10 mouse cellular contexts compared by ENCODE assay signal in genomic region chr8:11981458-11981857, GRCm38 (mm10).
DNase-seq lines count a peak whose midpoint lies in the region; ATAC-seq and TF ChIP-seq lines count a peak whose summit lies in the region.
"Had no signal": no experiment of that assay in that cellular context is flagged by ENCODE, and none has a peak within 500 bp of the region (broad histone marks: within the 10 kb centered on the region; RNA-seq: fewer than 3 reads in every experiment).

No protein-coding gene starts in this region.

- peak; percentile 68 for TF ChIP-seq CTCF in liver, embryonic 14.5 days (IDR thresholded peaks at IDR 0.05; ENCODE audit: low read depth)

- TF ChIP-seq EP300 in liver, embryonic 14.5 days (IDR thresholded peaks at IDR 0.05; ENCODE audit: low read depth): no peak

- in situ Hi-C loops in ES-E14 (cut with MboI; ENCODE audit: low sequenced_read_pairs in 2 of 2, unreplicated experiment in 2 of 2): loop anchor here (25.0 kb wide), 2 partner anchors 381 to 581 kb away; partner anchors contain the start of gene Spaca7 (in 1 of the 2)

- no peak overlapping the region for H3K27ac ChIP-seq in ES-E14 (ENCODE audit: insufficient read depth, low read depth, low read length, poor library complexity, severe bottlenecking)
- no peak overlapping the region for H3K27ac ChIP-seq in liver, embryonic 14.5 days

- H3K9ac ChIP-seq in ES-E14 (ENCODE audit: insufficient read depth, low read depth, low read length, poor library complexity, severe bottlenecking): no peak overlapping the region
- no peak overlapping the region for H3K9ac ChIP-seq in liver, embryonic 14.5 days (replicated peaks)

- H3K9me3 ChIP-seq in ES-E14 (ENCODE audit: control insufficient read depth, insufficient read depth, low read depth, low read length): no peaks in the 10 kb centered on the region
- no peaks in the 10 kb centered on the region for H3K9me3 ChIP-seq in liver, embryonic 14.5 days (ENCODE audit: control insufficient read depth, low read length)
- H3K9me3 ChIP-seq: megakaryocyte, embryonic 14.5 days had no signal

- H3K27me3 ChIP-seq in liver, embryonic 14.5 days (ENCODE audit: control insufficient read depth, insufficient read depth, low read length): no peaks in the 10 kb centered on the region

- no peak for ATAC-seq in liver, embryonic 14.5 days (ENCODE audit: insufficient read depth)

- H3K4me1 ChIP-seq in ES-E14 (ENCODE audit: control insufficient read depth in 2 of 2, insufficient read depth in 2 of 2, low read length in 2 of 2, poor library complexity in 1 of 2): no peaks in the 10 kb centered on the region
- no peaks in the 10 kb centered on the region for H3K4me1 ChIP-seq in liver, embryonic 14.5 days (replicated peaks; ENCODE audit: control insufficient read depth in 2 of 2, insufficient read depth in 2 of 2, low read length in 1 of 2)

- WGBS in liver, embryonic 14.5 days (ENCODE audit: insufficient replicate concordance): 55% methylated on average over 2 of the region's 2 CpGs

- H3K4me2 ChIP-seq in liver, embryonic 14.5 days (ENCODE audit: low read depth): no peak overlapping the region

- no peak overlapping the region for H3K4me3 ChIP-seq in ES-E14 (ENCODE audit: insufficient read depth in 1 of 2, low read depth in 1 of 2, low read length in 2 of 2, poor library complexity in 1 of 2, severe bottlenecking in 1 of 2)
- H3K4me3 ChIP-seq in liver, embryonic 14.5 days (ENCODE audit: insufficient read depth in 1 of 2, low read depth in 2 of 2, low read length in 2 of 2): no peak overlapping the region
- H3K4me3 ChIP-seq: megakaryocyte, embryonic 14.5 days had no signal

- H3K36me3 ChIP-seq in ES-E14 (ENCODE audit: control insufficient read depth, insufficient read depth, low read length, poor library complexity, severe bottlenecking): no peaks in the 10 kb centered on the region
- H3K36me3 ChIP-seq in liver, embryonic 14.5 days (replicated peaks; ENCODE audit: control insufficient read depth, insufficient read depth, low read depth): no peaks in the 10 kb centered on the region

- DNase-seq in kidney, adult 18-20 months: peak; percentile 8
- no peak for DNase-seq in kidney, adult 11 months
- peak; percentile 25 to 39 for DNase-seq in B cell, adult 2 months
- peak; percentile 29 for DNase-seq in ES-E14 (ENCODE audit: low read depth, low spot score)
- DNase-seq in liver, embryonic 14.5 days (ENCODE audit: low read depth in 3 of 3, low spot score in 3 of 3): no peak
- no peak for DNase-seq in left cerebral cortex, adult 9 months (ENCODE audit: low spot score in 2 of 2)
- no peak for DNase-seq in cerebellum, adult 11 months
- no peak for DNase-seq in right cerebral cortex, postnatal 4 days
- DNase-seq: gastrocnemius, postnatal 10 days had no signal

TF ChIP-seq in ES-E14, 5 proteins besides CTCF, POLR2A, EP300 and RAD21:
- TF ChIP-seq MAFK (IDR thresholded peaks at IDR 0.05; ENCODE audit: insufficient read depth, low read depth, low read length) (no peak), CHD2 (IDR thresholded peaks at IDR 0.05; ENCODE audit: low read depth, low read length) (no peak), ZNF384 (IDR thresholded peaks at IDR 0.05; ENCODE audit: low read depth, low read length) (no peak), ZC3H11A (IDR thresholded peaks at IDR 0.05; ENCODE audit: borderline replicate concordance, low read depth, low read length) (no peak), HCFC1 (IDR thresholded peaks at IDR 0.05; ENCODE audit: borderline replicate concordance, insufficient read depth, low read length) (no peak)
TF ChIP-seq in ES-E14: peak in this region for 0.

Comparison
In these comparisons a context has a peak if more than half of its experiments do, and no peak if none do; other contexts are left out.
1. DNase-seq: peak in kidney, adult 18-20 months (single experiment), B cell, adult 2 months (2 of 2) and ES-E14 (single experiment); none in kidney, adult 11 months (single experiment), liver, embryonic 14.5 days (0 of 3), left cerebral cortex, adult 9 months (0 of 2), cerebellum, adult 11 months (single experiment) and right cerebral cortex, postnatal 4 days (single experiment).